Mouse (Mus musculus): ENCODE results near the gene Galnt16.

DNA sequence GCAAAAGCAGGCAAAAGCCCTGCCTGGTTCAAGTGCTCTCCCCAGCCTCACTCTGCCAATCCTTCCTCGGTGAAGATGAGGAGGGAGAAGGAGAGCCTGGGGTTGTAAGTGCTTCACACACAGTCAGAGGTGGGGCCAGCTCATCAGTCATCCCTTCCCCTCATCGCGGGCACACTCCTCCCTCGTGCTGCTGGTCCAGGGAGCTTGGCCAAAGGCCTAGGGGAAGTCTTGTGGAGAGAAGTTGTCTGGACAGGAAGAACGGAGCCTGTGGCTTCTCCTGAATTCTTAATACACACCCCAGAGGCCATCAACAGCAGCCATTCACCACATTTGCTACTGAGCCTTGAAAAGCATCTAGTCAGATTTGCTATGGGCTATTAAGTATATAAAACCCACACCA lies 63.3 kb downstream of the Galnt16 start:
- TF ChIP-seq POLR2A (IDR thresholded peaks at IDR 0.05; ENCODE audit: control insufficient read depth, low read depth, low read length) (no peak), CTCF (IDR thresholded peaks at IDR 0.05; ENCODE audit: control insufficient read depth, insufficient read depth, insufficient replicate concordance, low read depth, low read length) (no peak)
